Mouse (Mus musculus) liver, embryonic 14.5 days (tissue): ENCODE measurements around the gene Fabp6.

Experiments
- CTCF ChIP-seq: IDR thresholded peaks from 2 replicates; pipeline ENCODE4 v1.5.1; 2016; ENCODE audit warnings: antibody characterized with exemption, low read depth, control low read depth
- EP300 ChIP-seq: IDR thresholded peaks from 2 replicates; pipeline ENCODE4 v1.6.1; 2016; ENCODE audit warnings: antibody characterized with exemption, low read depth

GRCm38 (mm10) chr11:43624341-43624740 is 23.0 kb upstream of the Fabp6 start:
- TF ChIP-seq EP300 (no peak), CTCF (no peak)
